Mouse (Mus musculus): Measurements from ENCODE around the gene Mob3c.

Mob3c gene

DNA sequence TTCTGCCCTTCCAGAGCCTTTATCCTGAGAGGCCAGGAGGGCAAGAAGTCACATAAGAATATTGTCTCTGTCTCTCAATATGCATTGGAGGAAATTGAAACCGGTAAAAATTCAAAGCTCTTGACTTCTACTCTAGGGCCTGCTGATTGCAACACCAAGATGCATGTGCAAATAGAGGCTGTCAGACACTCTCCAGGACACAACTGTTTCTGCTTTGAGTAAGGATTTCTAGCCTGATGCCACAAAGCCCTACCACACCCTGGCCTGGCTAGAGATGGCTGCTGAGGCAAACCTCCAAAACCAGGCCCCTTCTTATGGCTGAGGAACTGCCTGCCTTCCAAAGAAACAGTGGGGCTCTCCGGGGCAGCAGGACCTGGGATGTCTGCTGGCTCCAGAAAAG, 7.7 kb downstream of the Mob3c start:
- DNase-seq (ENCODE audit: low spot score): no peak

DNA sequence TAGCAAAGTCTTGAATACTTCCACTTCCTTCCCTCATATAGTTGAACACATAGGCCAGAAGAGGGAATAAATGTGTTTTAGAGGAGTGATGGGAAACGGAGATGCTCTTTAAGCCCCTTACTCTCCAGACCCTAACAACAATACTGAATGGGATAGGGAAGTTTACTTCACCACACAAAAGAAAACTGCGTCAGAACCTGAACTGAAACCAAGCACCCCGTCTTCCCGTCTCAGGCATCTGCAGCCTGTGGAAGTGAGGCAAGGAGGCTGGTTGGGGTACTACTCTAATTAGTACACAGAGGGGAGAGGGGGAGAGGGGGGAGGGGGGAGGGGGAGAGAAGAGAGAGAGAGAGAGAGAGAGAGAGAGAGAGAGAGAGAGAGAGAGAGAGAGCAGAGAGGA, 10.3 kb downstream of the Mob3c start:
- no peak for DNase-seq (ENCODE audit: low spot score)

DNA sequence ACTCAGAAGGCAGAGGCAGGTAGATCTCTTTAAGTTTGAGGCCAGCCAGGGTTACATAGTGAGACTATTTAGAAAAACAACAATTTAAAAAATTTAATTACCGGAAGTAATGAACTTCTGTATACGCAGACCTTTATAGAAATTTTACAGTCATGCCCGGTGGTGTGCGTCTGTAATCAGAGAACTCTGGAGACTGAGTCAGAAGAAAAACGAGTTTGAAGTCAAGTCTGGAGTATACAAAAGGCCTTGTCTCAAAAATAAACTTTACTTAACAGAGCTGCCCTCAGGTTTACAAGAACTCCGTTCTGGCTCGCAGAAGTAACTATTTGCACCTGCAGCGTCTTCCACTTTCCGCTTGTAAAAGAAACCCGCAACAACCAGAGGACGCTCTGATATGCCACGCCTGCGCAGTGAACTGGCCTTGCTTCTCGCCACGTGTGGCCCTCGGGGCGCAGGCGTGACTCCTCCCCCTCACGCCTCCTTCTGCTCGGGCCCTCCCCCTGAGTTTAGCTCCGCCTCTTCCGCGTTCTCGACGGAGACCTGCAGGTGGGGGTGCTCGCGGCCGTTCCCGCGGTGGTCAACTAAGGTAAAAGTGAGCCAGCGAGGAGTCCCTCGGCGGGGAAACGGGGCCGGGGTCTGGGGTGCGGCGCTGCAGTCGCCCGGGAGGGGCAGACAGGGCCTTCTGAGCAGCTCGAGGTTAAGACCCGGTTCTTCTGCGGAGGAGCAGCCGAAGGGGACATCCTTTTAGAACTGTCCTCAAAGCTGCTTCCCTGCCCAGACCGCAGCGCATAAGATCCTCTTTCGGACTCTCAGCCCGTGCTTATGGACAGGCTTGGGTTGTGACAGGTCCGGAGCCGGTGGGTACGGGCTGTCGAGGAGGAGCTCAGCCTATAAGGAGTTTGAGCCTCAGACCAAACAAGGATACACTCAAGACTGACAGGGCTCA, 11.1 kb downstream of the Mob3c start, which contains the start of gene Mknk1:
Mknk1 (plus strand) TSS at position 503 of the 946 bp plus-strand sequence.
- peak; percentile 92 for DNase-seq (ENCODE audit: low spot score)

DNA sequence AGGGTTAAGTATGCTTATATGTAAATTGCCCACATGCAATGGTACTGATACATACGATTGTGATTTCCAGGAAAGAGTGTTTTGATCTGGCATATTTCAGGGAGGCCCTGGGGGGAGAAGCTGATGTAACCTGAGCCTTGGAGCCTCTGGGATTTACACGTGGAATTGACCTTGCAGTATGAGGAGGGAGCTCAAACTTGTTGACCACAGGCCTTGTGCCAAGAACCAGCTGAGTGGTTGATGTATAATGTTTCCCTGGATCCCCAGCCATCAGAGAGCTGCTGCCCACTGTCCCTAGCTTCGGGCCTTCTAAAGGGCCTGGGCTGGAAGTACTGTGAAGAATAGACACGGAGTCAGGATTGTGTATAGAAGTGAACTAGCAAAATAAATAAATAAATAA, 12.1 kb downstream of the Mob3c start:
- DNase-seq (ENCODE audit: low spot score): no peak

DNA sequence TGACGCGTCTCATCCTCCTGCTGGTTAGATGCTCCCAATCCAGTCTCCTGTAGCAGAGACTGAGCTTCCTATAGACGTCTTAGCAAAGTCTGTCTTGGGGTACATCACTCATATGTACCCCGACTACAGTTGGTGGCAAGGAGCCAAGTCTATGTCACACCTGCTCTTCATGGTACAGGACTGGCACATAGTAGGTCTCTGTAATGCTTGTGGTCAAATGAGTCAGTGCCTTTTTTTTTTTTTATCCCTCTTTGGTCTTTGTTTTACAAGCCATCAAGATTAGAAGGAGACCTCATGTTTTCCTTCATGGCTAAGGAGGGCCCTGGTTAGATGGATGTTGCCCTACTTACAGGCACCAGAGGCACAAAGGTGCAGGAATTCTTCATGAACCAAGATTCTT, 12.9 kb downstream of the Mob3c start:
- DNase-seq (ENCODE audit: low spot score): no peak

DNA sequence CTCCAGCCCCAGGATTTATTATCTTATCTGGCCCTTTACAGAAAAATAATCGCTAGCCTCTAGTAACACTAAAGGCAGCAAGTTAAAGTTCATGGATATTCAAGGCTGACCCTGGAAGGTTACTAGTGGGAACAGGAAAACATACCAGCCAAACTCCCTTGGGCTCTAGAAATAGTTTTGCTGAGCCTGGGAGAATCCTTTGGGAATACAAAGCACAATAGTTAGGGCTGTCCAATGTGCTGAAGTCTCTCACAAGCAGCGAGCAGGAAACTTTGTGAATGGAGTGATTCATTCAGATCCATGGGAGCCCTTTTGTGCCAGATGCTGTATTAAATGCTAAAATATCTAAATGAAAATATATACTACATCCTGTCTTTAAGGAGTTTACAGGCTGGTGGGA, 18.8 kb downstream of the Mob3c start:
- DNase-seq (ENCODE audit: low spot score): no peak

DNA sequence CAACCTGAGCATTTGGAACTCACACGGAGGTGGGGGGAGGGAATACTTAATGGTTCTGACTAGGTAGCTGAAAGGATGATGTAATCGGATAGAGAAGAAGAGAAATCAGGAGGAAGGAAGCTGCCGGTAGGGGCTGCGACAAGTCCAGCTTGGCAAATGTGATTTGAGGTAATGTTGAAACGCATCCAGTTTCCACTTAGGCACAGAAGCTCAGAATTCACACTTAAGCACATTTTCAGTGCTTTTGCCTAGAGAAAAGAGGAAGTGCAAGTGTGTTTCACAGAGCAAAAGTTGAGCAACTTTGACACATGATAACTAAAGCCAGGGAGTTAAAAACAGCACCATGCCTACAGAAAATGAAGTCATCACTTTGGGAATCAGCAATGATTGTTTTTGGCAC, 19.5 kb downstream of the Mob3c start:
- DNase-seq (ENCODE audit: low spot score): no peak

DNA sequence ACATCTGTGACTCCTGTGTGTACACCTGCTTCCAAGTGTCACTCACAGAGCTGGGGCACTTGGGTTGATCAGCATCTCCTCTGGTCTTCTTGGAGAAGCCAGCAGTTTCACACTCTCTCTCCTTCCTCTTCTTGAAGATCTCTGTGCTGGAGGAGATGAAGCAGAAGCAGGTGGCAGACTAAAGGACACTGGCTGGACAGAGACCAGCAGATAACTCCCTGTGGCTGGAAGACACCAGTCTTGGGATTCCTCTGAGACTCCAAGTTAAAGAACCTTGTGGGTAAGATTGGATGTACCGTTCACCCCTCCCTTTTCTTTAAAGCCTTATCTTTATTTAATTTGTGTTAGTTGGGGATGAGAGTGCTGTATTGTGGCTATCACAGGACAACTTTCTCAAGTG, 20.2 kb downstream of the Mob3c start:
- DNase-seq (ENCODE audit: low spot score): no peak

DNA sequence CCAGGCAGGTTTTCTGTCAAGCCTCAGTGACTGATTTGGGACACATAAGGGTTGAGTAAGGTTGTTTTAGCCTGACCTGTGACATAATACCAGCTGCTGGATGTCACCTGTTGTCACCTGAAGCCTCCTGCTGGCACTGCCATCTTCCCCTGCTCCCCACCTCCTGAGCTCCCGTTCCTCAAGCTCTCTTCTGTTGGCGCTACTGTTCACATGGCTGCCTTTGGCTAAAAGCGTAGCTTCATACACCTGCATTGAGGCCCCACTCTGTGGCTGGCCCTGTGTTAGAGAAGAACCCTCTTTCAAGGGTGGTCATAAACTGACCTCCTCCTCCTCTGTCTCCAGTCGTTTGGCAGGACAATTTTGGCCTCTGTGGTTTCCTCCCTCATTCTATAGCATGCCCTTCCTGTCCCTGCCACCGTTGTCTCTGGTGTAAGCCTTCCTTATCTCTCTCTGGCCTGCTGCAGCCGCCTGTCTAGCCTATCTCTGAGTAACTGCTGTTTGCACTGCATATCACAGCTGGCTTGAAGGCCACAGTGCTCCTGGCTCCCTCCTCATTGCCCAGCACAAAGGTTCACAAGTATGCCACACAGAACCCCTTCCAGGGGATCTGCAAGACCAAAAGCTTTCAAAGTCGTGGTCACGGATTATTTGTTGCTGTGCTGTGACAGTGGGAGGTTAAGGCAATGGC, 21.2 kb downstream of the Mob3c start:
- DNase-seq (ENCODE audit: low spot score): peak; percentile 59

DNA sequence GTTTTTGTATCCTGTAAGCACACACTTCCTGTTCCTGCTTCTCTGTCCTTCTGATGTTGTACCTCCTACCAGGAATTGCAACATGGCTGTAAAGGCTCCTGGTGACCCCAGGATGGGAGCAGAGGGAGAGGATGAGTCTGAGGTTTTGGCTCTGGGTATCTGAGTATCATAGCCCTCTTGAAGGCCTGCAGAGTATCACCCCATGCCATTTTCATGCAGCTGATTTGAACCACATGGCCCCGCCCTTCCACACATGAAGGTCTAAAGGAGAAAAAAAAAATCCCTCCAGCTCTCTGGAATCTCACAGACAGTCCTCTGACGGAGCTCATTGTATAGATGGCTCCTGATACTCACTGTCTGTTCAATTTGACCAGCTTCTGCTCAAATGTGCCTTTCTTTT, 22.2 kb downstream of the Mob3c start:
- DNase-seq (ENCODE audit: low spot score): no peak

DNA sequence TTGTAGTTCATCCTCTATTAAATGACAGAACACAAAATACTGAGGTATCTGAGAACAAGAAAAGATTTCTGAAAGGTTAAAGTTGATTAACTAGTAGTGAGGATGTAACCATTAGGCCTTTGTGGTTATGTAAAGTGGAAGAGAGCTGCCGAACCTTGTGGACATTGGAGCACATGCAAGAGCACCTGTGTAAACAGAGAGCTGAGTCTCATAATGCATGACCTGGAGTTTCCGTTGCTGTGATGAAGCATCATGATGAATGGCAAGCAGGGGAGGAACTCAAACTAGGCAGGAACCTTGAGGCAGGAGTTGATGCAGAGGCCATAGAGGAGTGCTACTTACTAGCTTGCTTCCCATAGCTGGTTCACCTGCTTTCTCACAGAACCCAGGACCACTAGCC, 22.7 kb downstream of the Mob3c start:
- no peak for DNase-seq (ENCODE audit: low spot score)

DNA sequence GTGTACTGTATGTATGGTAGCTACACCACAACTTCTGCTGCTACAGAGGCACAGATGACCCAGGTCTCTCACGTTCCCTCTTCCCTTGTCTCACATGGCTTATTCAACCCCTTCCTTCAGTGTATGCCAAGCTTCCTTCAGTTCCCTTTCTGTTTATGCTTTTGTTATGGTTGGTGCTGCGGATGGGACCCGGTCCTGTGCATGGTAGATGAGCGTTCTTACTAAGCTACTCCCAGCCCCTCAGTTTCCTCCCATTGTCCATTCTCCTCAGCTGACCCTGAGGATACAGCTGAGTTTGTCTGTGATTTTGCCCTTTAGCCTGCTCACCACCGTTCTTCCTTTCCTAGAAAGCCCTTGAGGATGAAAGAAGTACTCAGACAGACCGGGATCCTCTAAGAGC, 23.7 kb downstream of the Mob3c start:
- no peak for DNase-seq (ENCODE audit: low spot score)

DNA sequence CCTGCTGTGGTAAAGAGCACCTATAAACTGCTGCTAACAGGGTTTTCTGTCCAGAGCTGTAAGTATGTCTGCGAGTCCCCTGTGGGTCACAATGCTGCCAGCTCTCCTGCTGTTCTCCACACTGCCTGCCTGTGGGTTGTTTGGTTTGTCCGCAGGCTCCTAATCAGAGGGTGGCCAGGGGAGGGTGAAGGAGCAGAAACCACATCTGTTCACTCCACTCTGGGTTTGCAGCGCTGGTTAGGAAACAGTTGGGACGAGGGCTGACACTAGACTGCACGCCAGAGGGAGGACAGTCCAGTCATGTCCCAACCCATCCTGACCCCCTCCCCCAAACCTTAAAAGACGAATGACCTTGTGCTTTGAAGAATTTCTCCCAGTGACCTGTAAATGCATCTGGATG, 27.2 kb downstream of the Mob3c start:
- no peak for DNase-seq (ENCODE audit: low spot score)

DNA sequence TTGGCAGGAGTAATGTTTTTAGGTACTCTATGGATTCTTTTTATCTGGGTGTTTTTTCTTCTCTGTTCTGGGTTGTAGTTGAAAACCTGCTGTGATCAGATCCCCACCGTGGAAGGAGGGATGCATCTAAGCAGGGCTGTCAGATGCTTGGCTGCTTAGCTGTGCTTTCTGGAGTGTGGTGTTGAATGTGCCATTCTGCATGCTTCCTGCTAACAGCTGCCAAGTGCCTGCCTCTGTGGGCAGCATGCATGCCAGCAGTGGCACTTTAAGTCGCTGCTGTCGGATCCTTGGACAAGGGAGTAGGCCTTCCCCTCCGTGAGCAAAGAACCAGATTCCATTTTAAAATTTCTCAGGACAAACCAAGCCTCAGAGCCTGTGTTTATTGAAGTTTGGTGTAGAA, 27.7 kb downstream of the Mob3c start:
- DNase-seq (ENCODE audit: low spot score): no peak

DNA sequence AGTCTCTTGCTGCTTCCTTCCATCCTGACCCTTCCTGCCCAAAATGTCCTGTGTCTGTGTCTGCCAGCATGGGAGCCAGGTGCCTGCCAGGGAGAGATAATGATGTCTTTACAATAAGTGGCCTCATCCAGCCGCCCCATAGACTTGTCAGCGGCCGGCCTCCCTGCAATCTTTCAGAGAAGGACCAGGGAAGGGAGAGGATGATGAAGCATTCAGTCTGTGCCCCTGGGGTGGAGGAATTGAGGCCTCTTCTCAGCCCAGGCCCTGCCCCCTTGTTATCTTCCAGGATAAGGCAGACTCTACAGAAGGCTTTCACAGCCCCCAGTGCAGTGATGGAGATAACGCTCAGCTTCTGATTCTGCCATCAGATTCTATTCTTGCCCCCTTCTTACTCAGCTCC, 28.4 kb downstream of the Mob3c start:
- DNase-seq (ENCODE audit: low spot score): peak; percentile 12

DNA sequence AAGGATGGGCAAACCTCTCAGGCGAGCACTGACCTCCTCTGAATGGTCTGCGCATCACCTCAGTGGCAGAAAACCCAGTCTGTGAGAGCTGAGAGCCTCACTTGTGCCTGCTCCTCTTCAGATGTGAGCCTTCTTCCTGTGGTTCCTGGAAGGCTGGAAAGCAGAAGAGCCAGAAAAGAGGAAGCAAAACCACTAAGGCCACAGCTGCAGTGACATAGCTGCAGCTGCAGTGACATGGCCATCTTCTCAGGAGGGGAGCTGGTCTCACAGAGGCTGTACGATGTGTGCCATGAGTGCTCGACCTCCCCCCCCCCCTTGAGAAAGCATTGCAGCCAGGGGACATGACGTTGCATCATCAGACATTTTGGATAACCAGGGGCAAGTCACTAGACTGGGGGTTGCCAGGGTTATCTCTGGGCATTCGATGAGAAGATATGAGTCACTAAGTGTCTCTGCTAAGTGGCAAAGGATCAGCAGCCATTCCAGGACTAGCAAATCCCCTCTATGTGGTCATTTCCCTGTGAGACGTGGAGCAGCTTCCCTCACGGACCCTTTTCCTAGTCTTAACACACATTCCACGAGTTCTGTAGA, 29.5 kb downstream of the Mob3c start:
- no peak for DNase-seq (ENCODE audit: low spot score)

DNA sequence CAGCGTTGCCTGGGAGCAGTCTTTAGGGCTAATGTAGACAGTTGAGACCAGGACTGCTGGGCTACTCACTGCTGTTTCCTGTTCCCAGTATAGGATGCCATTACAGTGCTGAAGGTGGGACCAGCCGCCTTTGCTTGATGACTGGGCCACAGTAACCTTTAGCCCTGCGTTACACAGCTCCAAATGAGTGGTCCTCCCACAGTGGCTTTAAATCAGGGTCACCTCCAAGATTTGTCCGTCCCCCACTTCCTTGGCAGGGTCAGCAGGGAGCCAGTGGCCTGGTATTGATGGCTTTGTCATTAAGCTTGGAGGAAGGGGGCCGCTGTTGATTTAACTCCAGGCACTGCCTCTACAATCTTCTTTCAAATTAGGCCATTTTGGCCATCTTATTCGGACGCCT, 35.5 kb downstream of the Mob3c start:
- no peak for DNase-seq (ENCODE audit: low spot score)

DNA sequence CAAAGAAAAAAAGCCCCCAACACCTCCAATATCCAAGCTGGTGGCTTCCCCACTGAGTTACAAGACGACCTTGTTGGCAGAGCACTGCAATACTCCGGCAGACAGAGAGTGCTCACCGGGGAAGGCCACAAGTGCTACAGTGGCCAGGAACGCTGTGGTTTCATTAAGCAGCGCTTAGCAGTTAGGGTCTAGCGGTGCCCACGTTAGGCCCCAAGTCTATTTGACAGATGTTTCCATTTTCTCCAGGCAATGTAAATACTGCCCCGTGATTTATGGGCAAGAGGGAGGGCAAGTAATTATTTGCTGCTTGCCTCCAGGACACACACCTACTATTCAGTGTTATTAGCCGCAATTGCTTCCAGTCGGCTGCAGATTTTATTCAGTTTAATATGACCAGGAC, 36.0 kb downstream of the Mob3c start:
- no peak for DNase-seq (ENCODE audit: low spot score)

DNA sequence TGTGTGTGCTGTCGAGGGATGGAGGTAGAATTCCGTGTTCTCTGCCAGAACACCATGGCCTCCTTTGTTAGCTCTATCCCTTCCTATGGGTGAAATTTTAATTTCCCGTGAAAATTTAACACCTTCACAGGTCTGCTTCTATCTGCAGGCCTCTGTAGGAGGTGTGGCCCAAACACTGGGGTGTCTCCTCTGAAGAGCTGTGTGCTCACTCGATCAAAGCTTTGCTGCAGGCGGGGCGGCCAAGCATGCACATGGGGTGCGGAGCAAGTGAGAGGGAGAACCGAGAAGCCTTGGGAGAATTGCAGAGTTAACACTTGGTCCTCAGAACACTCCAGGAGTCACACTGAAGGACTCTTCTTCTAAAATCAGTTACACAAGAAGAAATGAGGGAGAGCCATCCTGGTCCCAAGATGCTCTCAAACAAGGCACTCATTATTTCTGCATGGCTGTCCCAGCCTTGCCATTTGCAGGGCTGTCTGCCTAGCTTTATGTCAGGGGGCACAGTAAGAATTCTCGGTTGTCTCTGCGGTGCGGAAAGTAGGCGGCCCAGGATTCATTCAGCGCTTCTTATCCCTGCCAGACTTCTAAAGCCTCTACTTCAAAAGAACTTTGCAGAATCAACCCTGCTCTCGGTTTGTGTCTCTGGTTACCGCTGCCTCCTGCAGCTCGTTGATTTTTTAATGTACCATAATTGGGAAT, 41.8 kb downstream of the Mob3c start:
- DNase-seq (ENCODE audit: low spot score): no peak

DNA sequence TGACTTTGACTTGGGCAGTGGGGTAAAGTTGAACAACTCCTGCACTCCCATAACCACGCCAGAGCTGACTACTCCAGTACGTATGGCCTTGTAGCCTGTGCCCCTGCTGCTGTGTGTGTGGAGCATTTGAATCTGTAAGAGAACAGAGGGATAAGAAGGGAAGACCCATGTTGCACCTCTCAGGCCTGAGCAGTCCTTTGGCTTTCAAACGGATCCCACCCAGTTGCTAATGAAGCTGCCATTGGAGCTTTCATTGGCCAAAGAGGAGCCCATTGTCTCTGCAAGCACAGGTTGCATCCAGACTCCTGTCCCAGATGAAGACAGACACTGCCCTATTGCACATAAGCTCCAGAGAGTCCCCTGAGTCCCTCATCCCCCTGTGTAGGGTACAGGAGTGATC, 45.3 kb downstream of the Mob3c start:
- DNase-seq (ENCODE audit: low spot score): no peak

DNA sequence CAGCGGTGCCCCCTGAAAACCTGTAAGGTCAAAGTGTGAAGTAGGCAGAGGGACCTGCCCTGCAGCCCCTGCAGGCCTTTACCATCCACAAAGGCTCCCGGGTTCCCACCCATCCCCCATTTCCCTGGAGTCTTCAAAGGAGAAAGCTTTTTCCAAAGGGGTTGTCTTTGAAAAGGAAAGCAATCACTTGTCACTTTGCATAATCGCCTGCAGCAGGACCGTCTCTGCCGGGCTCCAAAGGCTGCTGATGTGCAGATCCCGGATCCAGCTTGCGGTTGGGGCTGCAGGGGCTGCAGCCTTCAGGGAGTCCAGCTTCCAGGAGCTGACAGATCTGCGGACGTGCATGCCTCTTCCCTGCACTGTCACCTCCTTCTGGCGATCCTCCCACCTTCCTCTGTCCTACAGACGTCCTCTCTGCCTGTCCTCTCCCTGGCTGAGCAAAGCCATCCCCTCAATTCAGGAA, 50.4 kb downstream of the Mob3c start:
- DNase-seq (ENCODE audit: low spot score): no peak

DNA sequence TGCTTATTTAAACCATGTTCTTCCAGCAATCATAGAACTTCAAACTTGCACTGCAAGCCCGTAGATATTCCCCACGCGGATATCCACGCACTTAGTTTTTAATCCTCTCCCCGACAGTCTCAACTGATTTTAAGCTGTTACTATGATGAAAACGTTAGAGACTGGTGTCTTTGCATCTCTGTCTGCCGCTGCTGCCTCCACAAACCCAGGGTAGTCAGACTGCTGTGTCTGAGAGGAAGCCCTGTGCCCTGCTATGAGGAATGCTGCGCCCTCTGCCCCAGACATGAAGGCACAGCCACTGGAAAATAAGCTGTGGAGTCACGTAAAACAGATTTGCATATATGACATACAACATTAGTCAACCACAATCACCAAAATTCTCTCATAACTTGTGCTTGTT, 50.9 kb downstream of the Mob3c start:
- DNase-seq (ENCODE audit: low spot score): no peak

All from spleen, adult 12 weeks (tissue).